Mouse (Mus musculus) heart, postnatal 14 days (tissue): ENCODE measurements at regions not wholly inside any gene's neighbourhood (a gene's known extent, or its start where the extent isn't known, plus 50 kb on each side); places are given as distances from the start of the nearest gene placed in this dataset.

Source experiments
- DNase-seq, 2 experiments: peaks; one replicate each; pipeline ENCODE4 v3.0.0; 2021 to 2022
- intact Hi-C: fragments of 180-260 bp; cut with DNase I; formaldehyde crosslinking; loops from one replicate; pipeline ENCODE4 v1.15.1; 2025

- no peak for DNase-seq
- intact Hi-C loops = no loop called here
Measured at GRCm38 (mm10) chr1:114287349-114287748, 1397.2 kb upstream of the Cntnap5a start.

DNA sequence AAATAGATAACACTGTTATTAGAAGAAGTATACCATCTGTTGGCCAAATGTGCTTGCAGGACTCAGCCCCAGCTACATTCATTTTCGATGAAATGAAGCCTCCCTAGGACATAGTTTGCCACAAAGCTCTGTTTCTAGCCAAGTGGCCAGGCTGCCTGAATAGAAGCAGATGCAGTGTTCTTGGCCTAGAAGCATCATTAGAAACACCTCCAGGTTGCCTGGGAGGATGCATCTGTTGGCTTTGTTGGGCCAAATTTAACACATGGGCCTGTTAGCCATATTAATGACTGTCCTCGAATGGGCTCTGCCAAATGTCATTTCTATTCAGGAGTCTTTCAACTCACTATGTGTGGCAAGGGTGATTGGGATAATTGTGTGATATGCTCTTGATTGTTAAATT lies 1354.0 kb upstream of the Cntnap5a start:
- no peak for DNase-seq
- intact Hi-C loops = no loop called here

GRCm38 (mm10) chr1:114358215-114358995 lies 1326.2 kb upstream of the Cntnap5a start:
- intact Hi-C loops = no loop called here

GRCm38 (mm10) chr1:114392034-114392433 lies 1292.5 kb upstream of the Cntnap5a start:
- intact Hi-C loops = no loop called here
- DNase-seq = peak in 1 of 2 experiments; percentile 1

More at GRCm38 (mm10) chr1:114358215-114358995, 1326.2 kb upstream of the Cntnap5a start:
- no peak for DNase-seq
